8 mouse cellular contexts compared by ENCODE assay signal in the genomic region with DNA sequence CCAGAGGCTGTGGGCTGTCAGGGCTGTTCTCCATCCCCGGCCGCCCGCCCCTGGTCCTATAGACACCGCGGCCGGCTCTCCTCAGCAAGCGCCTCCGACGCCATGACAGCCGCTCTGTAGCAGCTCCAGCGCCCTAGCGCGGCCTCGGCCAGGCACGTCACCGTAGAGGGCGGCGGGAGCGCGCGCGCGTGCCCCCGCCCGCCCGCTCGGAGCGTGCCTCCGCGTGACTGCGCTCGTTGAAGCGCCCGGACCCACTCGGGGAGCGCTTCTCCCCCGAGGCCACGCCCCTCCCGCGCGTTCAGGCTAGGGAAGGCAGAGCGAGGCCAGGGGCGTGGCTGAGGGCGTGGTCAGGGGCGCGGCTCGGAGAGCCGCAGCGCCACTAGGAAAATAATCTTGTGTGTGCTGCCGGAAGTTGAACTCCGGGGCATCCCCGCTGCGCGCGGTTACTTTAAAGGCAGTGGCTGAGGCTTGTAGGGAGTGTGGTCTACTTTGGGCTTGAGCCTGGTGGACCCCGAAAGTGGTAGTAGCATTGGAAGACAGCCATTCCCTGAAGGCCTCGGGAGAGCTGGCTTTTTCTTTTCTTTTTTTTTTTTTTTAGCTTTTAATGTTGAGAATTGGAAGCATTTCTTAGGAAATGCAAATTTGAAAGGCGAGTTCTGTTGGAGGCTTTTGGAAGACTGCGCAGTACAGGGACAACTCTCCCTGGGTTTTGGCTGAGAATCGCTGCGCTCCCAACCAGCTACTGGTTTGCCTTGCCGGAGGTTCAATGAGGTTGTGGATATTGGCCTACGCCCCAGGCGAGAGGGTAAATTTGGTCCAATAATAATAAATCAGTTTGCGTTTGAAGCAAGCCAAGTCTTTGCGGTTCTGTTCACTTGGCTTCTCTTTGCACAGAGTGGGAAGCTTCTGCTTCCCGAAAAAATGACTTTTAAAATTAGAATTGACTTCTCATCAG. TPM values are rescaled to one million over a fixed set of nuclear protein-coding genes. Genes with fewer than 3 reads are reported as not detected.
A peak's percentile ranks its signal among the peaks of the same experiment; 100 is the strongest.
DNase-seq lines count a peak whose midpoint lies in the region; ATAC-seq lines count a peak whose summit lies in the region.

A gene (minus strand): TSS at position 162 of the 955 bp plus-strand sequence.

- peak; percentile 99 for ATAC-seq in hindbrain, embryonic 15.5 days (ENCODE audit: low FRiP score, low read depth)

- H3K9me3 ChIP-seq in hindbrain, embryonic 15.5 days: no peaks in the 10 kb centered on the region

- H3K4me3 ChIP-seq in hindbrain, embryonic 15.5 days: peak within 1 kb of the TSS; percentile 97

- peak within 1 kb of the TSS; percentile 57 for H3K4me2 ChIP-seq in hindbrain, embryonic 15.5 days

- peaks cover 38% of the 10 kb centered on the region for H3K4me1 ChIP-seq in hindbrain, embryonic 15.5 days (replicated peaks)

- no peaks in the 10 kb centered on the region for H3K36me3 ChIP-seq in hindbrain, embryonic 15.5 days

- H3K27me3 ChIP-seq in hindbrain, embryonic 15.5 days: no peaks in the 10 kb centered on the region

- WGBS in hindbrain, embryonic 15.5 days: 1% methylated on average over 65 of the region's 67 CpGs

- peak within 1 kb of the TSS; percentile 98 for H3K27ac ChIP-seq in hindbrain, embryonic 15.5 days (replicated peaks)

- peak; percentile 96 for DNase-seq in R1 (ENCODE audit: low read depth, low spot score)
- peak; percentile 98 to 100 for DNase-seq in cerebellum, postnatal 25 days
- DNase-seq in frontal cortex, postnatal 36 days (ENCODE audit: low spot score in 2 of 2): peak; percentile 93 to 94
- DNase-seq in left cerebral cortex, adult 11 months (ENCODE audit: low spot score): peak; percentile 93
- peak; percentile 99 for DNase-seq in lung, postnatal 4 days
- DNase-seq in retina, postnatal 7 days (ENCODE audit: low read depth, low spot score): peak; percentile 99
- peak; percentile 90 for DNase-seq in urinary bladder, adult 2 months (ENCODE audit: low spot score)

- H3K9ac ChIP-seq in hindbrain, embryonic 15.5 days: peak within 1 kb of the TSS; percentile 98

RNA-seq across cellular contexts. Expression of the gene that starts here (rescaled TPM):
- polyA plus RNA-seq in hindbrain, embryonic 15.5 days (2015; fragmentation: Nextera tagmentation; extraction: Ambion mirVana): 26.7 and 28.0 TPM in 2 replicates
- polyA plus RNA-seq in urinary bladder, adult 2 months (2012; rRNA removed): 16.0 and 16.5 TPM in 2 replicates

Comparison
In these comparisons a context has a peak if more than half of its experiments do, and no peak if none do; other contexts are left out.
1. Peak in every context shown above with its lines: DNase-seq, ATAC-seq, H3K4me3 ChIP-seq and H3K27ac ChIP-seq.